Mouse (Mus musculus) midbrain, embryonic 14.5 days (tissue): ENCODE data around the gene Klhl21. TPM values are rescaled to one million over a fixed set of nuclear protein-coding genes. Genes with fewer than 3 reads are reported as not detected.

Source experiments
- ATAC-seq: fragments of 200-750 bp; cut with Nextera tagmentation; 2 replicates; pipeline ENCODE4 v1.8.0; 2017; ENCODE audit warnings: moderate number of reproducible peaks, moderate library complexity; ENCODE audit not compliant: low FRiP score, low TSS enrichment
- DNase-seq: peaks from one replicate; pipeline ENCODE4 v3.0.0-alpha.2; 2015
- H3K27ac ChIP-seq: fragments of 300-500 bp; sonication (generic); replicated peaks from 2 replicates; pipeline ENCODE4 v1.5.1; 2014; ENCODE audit warnings: mild to moderate bottlenecking, low read depth, low read length, moderate library complexity
- H3K27me3 ChIP-seq: fragments of 300-500 bp; sonication (generic); 2 replicates; pipeline ENCODE4 v1.6.1; 2014; ENCODE audit warnings: low read length, control low read depth, mixed read lengths; ENCODE audit not compliant: control insufficient read depth, insufficient read depth
- H3K36me3 ChIP-seq: fragments of 300-500 bp; sonication (generic); 2 replicates; pipeline ENCODE4 v1.6.1; 2014; ENCODE audit warnings: low read length, control low read depth; ENCODE audit not compliant: control insufficient read depth, insufficient read depth
- H3K4me1 ChIP-seq: fragments of 300-500 bp; sonication (generic); 2 replicates; pipeline ENCODE4 v1.6.1; 2014; ENCODE audit warnings: mild to moderate bottlenecking, antibody characterized with exemption, low read length, control low read depth; ENCODE audit not compliant: control insufficient read depth, insufficient read depth
- H3K4me2 ChIP-seq: fragments of 300-500 bp; sonication (generic); 2 replicates; pipeline ENCODE4 v1.6.1; 2014; ENCODE audit warnings: mild to moderate bottlenecking, low read length, moderate library complexity
- H3K4me3 ChIP-seq: fragments of 300-500 bp; sonication (generic); replicated peaks from 2 replicates; pipeline ENCODE4 v1.5.1; 2014; ENCODE audit warnings: low read depth, low read length
- H3K9ac ChIP-seq: fragments of 300-500 bp; sonication (generic); replicated peaks from 2 replicates; pipeline ENCODE4 v1.6.1; 2014; ENCODE audit warnings: mild to moderate bottlenecking, low read length, moderate library complexity
- H3K9me3 ChIP-seq: fragments of 300-500 bp; sonication (generic); 2 replicates; pipeline ENCODE4 v1.6.1; 2016; ENCODE audit warnings: low read length, control low read depth, mixed read lengths; ENCODE audit not compliant: control insufficient read depth
- WGBS: fragments of 180-500 bp; shearing (Covaris S2); extraction: QIAGEN DNeasy Blood & Tissue Kit; methylation state at CpG from one replicate; pipeline ENCODE4 v1.1.7; 2014; 5-methylcytosine and 5-hydroxymethylcytosine counted together
- polyA plus RNA-seq: library from polyadenylated mRNA; unstranded; fragments of >200 nt; fragmentation: Nextera tagmentation; extraction: Ambion mirVana; gene quantifications from 2 replicates; pipeline ENCODE4 v1.2.1, GENCODE M21; 2014

Gene Klhl21
- polyA plus RNA-seq, 1 experiment from 2014 or later: 1.6 TPM

GRCm38 (mm10) chr4:151980699-151981098, 27.9 kb upstream of the Klhl21 start:
- H3K9me3 ChIP-seq: no peaks in the 10 kb centered on the region
- H3K4me3 ChIP-seq: no peak overlapping the region
- 0 out of 2 replicates have a peak, but pooled peaks cover 2% of the 10 kb centered on the region for H3K4me1 ChIP-seq
- H3K27ac ChIP-seq: no peak overlapping the region
- 0 out of 2 replicates have a peak, but pooled peaks have one; percentile 10 for ATAC-seq
- DNase-seq: peak; percentile 59
- H3K36me3 ChIP-seq: peaks cover 40% of the 10 kb centered on the region
- no peak overlapping the region for H3K9ac ChIP-seq
- H3K4me2 ChIP-seq: no peak overlapping the region
- 81% methylated on average over 8 of the region's 8 CpGs for WGBS
- no peaks in the 10 kb centered on the region for H3K27me3 ChIP-seq

GRCm38 (mm10) chr4:151981363-151981762, 27.2 kb upstream of the Klhl21 start:
- Histone ChIP-seq H3K4me2 (no peak overlapping the region), H3K4me1 (0 out of 2 replicates have a peak, but pooled peaks cover 2% of the 10 kb centered on the region), H3K36me3 (peaks cover 38% of the 10 kb centered on the region), H3K4me3 (no peak overlapping the region), H3K27ac (0 out of 2 replicates have a peak overlapping the region, but pooled peaks have one; percentile 8), H3K9ac (no peak overlapping the region), H3K27me3 (no peaks in the 10 kb centered on the region), H3K9me3 (no peaks in the 10 kb centered on the region)
- WGBS: 7% methylated on average over 5 of the region's 5 CpGs
- ATAC-seq: peak; percentile 62
- DNase-seq: peak; percentile 89

GRCm38 (mm10) chr4:151983043-151983442, 25.6 kb upstream of the Klhl21 start:
- 59% methylated on average over 17 of the region's 17 CpGs for WGBS

GRCm38 (mm10) chr4:151983560-151983959, 25.0 kb upstream of the Klhl21 start:
- WGBS: 26% methylated on average over 8 of the region's 9 CpGs
- no peak for DNase-seq
- H3K27me3 ChIP-seq: no peaks in the 10 kb centered on the region

More at GRCm38 (mm10) chr4:151983043-151983442, 25.6 kb upstream of the Klhl21 start:
- Histone ChIP-seq H3K9me3 (no peaks in the 10 kb centered on the region), H3K36me3 (peaks cover 29% of the 10 kb centered on the region), H3K9ac (no peak overlapping the region), H3K4me1 (peaks cover 7% of the 10 kb centered on the region), H3K4me2 (no peak overlapping the region), H3K27me3 (no peaks in the 10 kb centered on the region), H3K4me3 (no peak overlapping the region), H3K27ac (no peak overlapping the region)
- DNase-seq (no peak), ATAC-seq (no peak)

GRCm38 (mm10) chr4:151985886-151986285, 22.7 kb upstream of the Klhl21 start:
- WGBS: 53% methylated on average over 10 of the region's 10 CpGs
- Histone ChIP-seq H3K36me3 (peaks cover 30% of the 10 kb centered on the region), H3K4me3 (no peak overlapping the region), H3K9me3 (no peaks in the 10 kb centered on the region), H3K4me1 (peaks cover 7% of the 10 kb centered on the region), H3K9ac (no peak overlapping the region), H3K4me2 (no peak overlapping the region), H3K27ac (no peak overlapping the region), H3K27me3 (no peaks in the 10 kb centered on the region)
- no peak for DNase-seq
- no peak for ATAC-seq

More at GRCm38 (mm10) chr4:151983560-151983959, 25.0 kb upstream of the Klhl21 start:
- no peak for ATAC-seq
- H3K36me3 ChIP-seq: peaks cover 29% of the 10 kb centered on the region
- no peak overlapping the region for H3K4me3 ChIP-seq
- no peak overlapping the region for H3K4me2 ChIP-seq
- H3K4me1 ChIP-seq: peaks cover 7% of the 10 kb centered on the region
- H3K27ac ChIP-seq: no peak overlapping the region
- no peak overlapping the region; the same call in 1 of the 2 replicates for H3K9ac ChIP-seq
- H3K9me3 ChIP-seq: no peaks in the 10 kb centered on the region

GRCm38 (mm10) chr4:151986650-151987049, 22.0 kb upstream of the Klhl21 start:
- WGBS: 72% methylated on average over 8 of the region's 8 CpGs

GRCm38 (mm10) chr4:151988014-151988341, 20.6 kb upstream of the Klhl21 start:
- peak overlapping the region; percentile 81 for H3K4me2 ChIP-seq
- peak overlapping the region; percentile 71 for H3K4me3 ChIP-seq
- H3K9ac ChIP-seq: peak overlapping the region; percentile 94
- no peak for ATAC-seq
- peak overlapping the region; percentile 79; the same call in 1 of the 2 replicates for H3K27ac ChIP-seq
- WGBS: 27% methylated on average over 10 of the region's 10 CpGs
- peaks cover 7% of the 10 kb centered on the region for H3K4me1 ChIP-seq
- no peaks in the 10 kb centered on the region for H3K27me3 ChIP-seq
- DNase-seq: no peak
- peaks cover 37% of the 10 kb centered on the region for H3K36me3 ChIP-seq
- no peaks in the 10 kb centered on the region for H3K9me3 ChIP-seq

More at GRCm38 (mm10) chr4:151986650-151987049, 22.0 kb upstream of the Klhl21 start:
- H3K4me1 ChIP-seq: peaks cover 7% of the 10 kb centered on the region
- no peak for ATAC-seq
- no peak overlapping the region for H3K27ac ChIP-seq
- no peak overlapping the region for H3K4me2 ChIP-seq
- DNase-seq: no peak
- H3K36me3 ChIP-seq: peaks cover 37% of the 10 kb centered on the region
- no peaks in the 10 kb centered on the region for H3K27me3 ChIP-seq
- H3K9me3 ChIP-seq: no peaks in the 10 kb centered on the region
- no peak overlapping the region for H3K9ac ChIP-seq
- H3K4me3 ChIP-seq: no peak overlapping the region

- Histone ChIP-seq H3K36me3 (peaks cover 38% of the 10 kb centered on the region), H3K27me3 (no peaks in the 10 kb centered on the region), H3K9me3 (no peaks in the 10 kb centered on the region), H3K4me2 (peak within 1 kb of the TSS; percentile 81), H3K27ac (peak within 1 kb of the TSS; percentile 79), H3K4me1 (peaks cover 7% of the 10 kb centered on the region), H3K4me3 (peak within 1 kb of the TSS; percentile 71), H3K9ac (peak within 1 kb of the TSS; percentile 94)
- peak; percentile 88 for DNase-seq
- ATAC-seq: peak; percentile 81
- under 1% methylated on average over 54 of the region's 54 CpGs for WGBS
Measured at GRCm38 (mm10) chr4:151988342-151989109, 20.1 kb upstream of the Klhl21 start, which contains the start of gene Thap3. Gene Thap3, minus strand, starts transcription at chr4:151988997.
